ENCODE assay signal across 9 mouse cellular contexts in genomic region chr13:29769647-29770436, GRCm38 (mm10).
DNase-seq lines count a peak whose midpoint lies in the region; ATAC-seq and TF ChIP-seq lines count a peak whose summit lies in the region.
"Had no signal": no experiment of that assay in that cellular context is flagged by ENCODE, and none has a peak within 500 bp of the region (broad histone marks: within the 10 kb centered on the region; RNA-seq: fewer than 3 reads in every experiment).

No protein-coding gene starts in this region.

- 0 out of 2 replicates have a peak overlapping the region, but pooled peaks have one; percentile 15 for H3K4me3 ChIP-seq in heart, adult 2 months
- H3K4me3 ChIP-seq in forebrain, embryonic 12.5 days (replicated peaks): no peak overlapping the region
- no peak overlapping the region for H3K4me3 ChIP-seq in hindbrain, postnatal 0 days (ENCODE audit: low read length)
- H3K4me3 ChIP-seq in midbrain, embryonic 15.5 days: no peak overlapping the region

- H3K79me2 ChIP-seq in heart, adult 2 months (replicated peaks; ENCODE audit: control insufficient read depth, insufficient read depth, low read length): no peaks in the 10 kb centered on the region; the same call in 1 of the 2 replicates

- no peak overlapping the region for H3K9ac ChIP-seq in heart, adult 2 months (ENCODE audit: low read depth, low read length)
- no peak overlapping the region for H3K9ac ChIP-seq in forebrain, embryonic 12.5 days
- no peak overlapping the region for H3K9ac ChIP-seq in hindbrain, postnatal 0 days (replicated peaks; ENCODE audit: low read length)
- no peak overlapping the region for H3K9ac ChIP-seq in midbrain, embryonic 15.5 days

- no peak overlapping the region; the same call in 1 of the 2 replicates for H3K4me2 ChIP-seq in forebrain, embryonic 12.5 days
- peak overlapping the region; percentile 28 for H3K4me2 ChIP-seq in hindbrain, postnatal 0 days (ENCODE audit: low read depth, low read length)
- H3K4me2 ChIP-seq in midbrain, embryonic 15.5 days: no peak overlapping the region

- TF ChIP-seq CTCF in heart, adult 2 months (IDR thresholded peaks at IDR 0.05): no peak
- TF ChIP-seq CTCF in hindbrain, postnatal 0 days (IDR thresholded peaks at IDR 0.05; ENCODE audit: low read depth): no peak

- intact Hi-C loops in heart, adult 2 months (cut with DNase I): no loop called here
- intact Hi-C loops in heart, postnatal 25 days (cut with DNase I): no loop called here
- intact Hi-C loops in left cerebral cortex, postnatal 14 days (cut with DNase I): loop anchor here (10.0 kb wide), 1 partner anchor 815 kb away; the partner anchor contains the start of gene Sox4

- H3K4me1 ChIP-seq in heart, adult 2 months (ENCODE audit: control insufficient read depth, insufficient read depth, low read length): peaks cover 11% of the 10 kb centered on the region
- peaks cover 24% of the 10 kb centered on the region for H3K4me1 ChIP-seq in forebrain, embryonic 12.5 days
- no peaks in the 10 kb centered on the region for H3K4me1 ChIP-seq in hindbrain, postnatal 0 days (ENCODE audit: insufficient read depth, low read length)
- peaks cover 8% of the 10 kb centered on the region for H3K4me1 ChIP-seq in midbrain, embryonic 15.5 days

- H3K27ac ChIP-seq in heart, adult 2 months: no peak overlapping the region
- H3K27ac ChIP-seq in forebrain, embryonic 12.5 days: peak overlapping the region; percentile 78
- peak overlapping the region; percentile 61 for H3K27ac ChIP-seq in hindbrain, postnatal 0 days
- no peak overlapping the region for H3K27ac ChIP-seq in midbrain, embryonic 15.5 days

- peak; percentile 89 for ATAC-seq in forebrain, embryonic 12.5 days (ENCODE audit: low FRiP score)
- ATAC-seq in hindbrain, postnatal 0 days: peak; percentile 87
- peak; percentile 75 for ATAC-seq in midbrain, embryonic 15.5 days (replicated peaks)

- 19% methylated on average over 12 of the region's 12 CpGs for WGBS in heart, adult 2 months
- WGBS in forebrain, embryonic 12.5 days: 13% methylated on average over 12 of the region's 12 CpGs
- 13% methylated on average over 12 of the region's 12 CpGs for WGBS in hindbrain, postnatal 0 days
- WGBS in midbrain, embryonic 15.5 days: 19% methylated on average over 12 of the region's 12 CpGs

- TF ChIP-seq EP300 in heart, adult 2 months (IDR thresholded peaks at IDR 0.05; ENCODE audit: insufficient read depth, low read depth, low read length): no peak

- H3K36me3 ChIP-seq in heart, adult 2 months (ENCODE audit: control insufficient read depth, insufficient read depth, low read length): peaks cover 5% of the 10 kb centered on the region
- H3K36me3 ChIP-seq in forebrain, embryonic 12.5 days (replicated peaks): no peaks in the 10 kb centered on the region
- no peaks in the 10 kb centered on the region for H3K36me3 ChIP-seq in hindbrain, postnatal 0 days (ENCODE audit: insufficient read depth, low read length)
- H3K36me3 ChIP-seq in midbrain, embryonic 15.5 days (replicated peaks): no peaks in the 10 kb centered on the region

- no peak for TF ChIP-seq POLR2A in heart, adult 2 months (IDR thresholded peaks at IDR 0.05; ENCODE audit: insufficient read depth, low read depth, low read length)

- DNase-seq in heart, adult 2 months: peak in 1 of 2 experiments; percentile 41
- no peak for DNase-seq in heart, postnatal 25 days (ENCODE audit: low spot score)
- peak; percentile 48 for DNase-seq in NIH3T3 (ENCODE audit: low read depth)
- peak; percentile 80 for DNase-seq in hindbrain, postnatal 0 days (ENCODE audit: low spot score)
- peak; percentile 34 to 41 for DNase-seq in left cerebral cortex, postnatal 14 days (ENCODE audit: low spot score in 2 of 2)
- DNase-seq in yolk sac, embryonic 10.5 days (ENCODE audit: low spot score): no peak

- no peaks in the 10 kb centered on the region for H3K9me3 ChIP-seq in forebrain, embryonic 12.5 days
- no peaks in the 10 kb centered on the region for H3K9me3 ChIP-seq in hindbrain, postnatal 0 days (ENCODE audit: low read length)
- H3K9me3 ChIP-seq in midbrain, embryonic 15.5 days: no peaks in the 10 kb centered on the region
- H3K9me3 ChIP-seq: G1E had no signal

- H3K27me3 ChIP-seq in heart, adult 2 months (ENCODE audit: control insufficient read depth, insufficient read depth, low read length): no peaks in the 10 kb centered on the region
- H3K27me3 ChIP-seq in forebrain, embryonic 12.5 days: no peaks in the 10 kb centered on the region
- no peaks in the 10 kb centered on the region for H3K27me3 ChIP-seq in hindbrain, postnatal 0 days (ENCODE audit: insufficient read depth, low read length)
- no peaks in the 10 kb centered on the region for H3K27me3 ChIP-seq in midbrain, embryonic 15.5 days (replicated peaks)

Comparison
In these comparisons a context has a peak if more than half of its experiments do, and no peak if none do; other contexts are left out.
1. DNase-seq: peak in NIH3T3 (single experiment), hindbrain, postnatal 0 days (single experiment) and left cerebral cortex, postnatal 14 days (2 of 2); none in heart, postnatal 25 days (single experiment) and yolk sac, embryonic 10.5 days (single experiment).
2. H3K27ac ChIP-seq: peak in forebrain, embryonic 12.5 days (single experiment) and hindbrain, postnatal 0 days (single experiment); none in heart, adult 2 months (single experiment) and midbrain, embryonic 15.5 days (single experiment).
3. Peak in every context shown above with its lines, with median percentiles within 50 percentile points of each other: ATAC-seq.